Mouse (Mus musculus): ENCODE measurements at regions not wholly inside any gene's neighbourhood (a gene's known extent, or its start where the extent isn't known, plus 50 kb on each side); places are given as distances from the start of the nearest gene placed in this dataset.
A peak's percentile ranks its signal among the peaks of the same experiment; 100 is the strongest.
"Not testable (repeated sequence)": the region's sequence is repeated elsewhere in the genome, so short reads cannot be mapped to it uniquely, and the experiment has no call there.

GRCm38 (mm10) chr3:60797808-60798207 is 204.8 kb upstream of the P2ry1 start:
- intact Hi-C loops (cut with DNase I) = no loop called here
- DNase-seq (ENCODE audit: low spot score in 2 of 2) = peak; percentile 20 to 27

- intact Hi-C loops (cut with DNase I) = no loop called here
- no peak for DNase-seq (ENCODE audit: low spot score in 2 of 2)
Measured at GRCm38 (mm10) chr3:60798461-60798860, 204.1 kb upstream of the P2ry1 start.

GRCm38 (mm10) chr3:60798862-60799261 is 203.7 kb upstream of the P2ry1 start:
- intact Hi-C loops (cut with DNase I) = no loop called here
- no peak for DNase-seq (ENCODE audit: low spot score in 2 of 2)

- intact Hi-C loops (cut with DNase I) = no loop called here
- DNase-seq (ENCODE audit: low spot score in 2 of 2) = no peak
Measured at GRCm38 (mm10) chr3:60804711-60805293, 197.8 kb upstream of the P2ry1 start.

GRCm38 (mm10) chr3:60811924-60812323 is 190.7 kb upstream of the P2ry1 start:
- no peak for DNase-seq (ENCODE audit: low spot score in 2 of 2)
- intact Hi-C loops (cut with DNase I) = no loop called here

- intact Hi-C loops (cut with DNase I) = no loop called here
- DNase-seq (ENCODE audit: low spot score in 2 of 2) = no peak
Measured at GRCm38 (mm10) chr3:60813485-60813884, 189.1 kb upstream of the P2ry1 start.

GRCm38 (mm10) chr3:60819684-60820281 is 182.8 kb upstream of the P2ry1 start:
- no peak for DNase-seq (ENCODE audit: low spot score in 2 of 2)
- intact Hi-C loops (cut with DNase I) = no loop called here

GRCm38 (mm10) chr3:60821463-60821862 is 181.1 kb upstream of the P2ry1 start:
- intact Hi-C loops (cut with DNase I) = no loop called here
- no peak for DNase-seq (ENCODE audit: low spot score in 2 of 2)

GRCm38 (mm10) chr3:60826759-60827158 is 175.8 kb upstream of the P2ry1 start:
- intact Hi-C loops (cut with DNase I) = no loop called here
- DNase-seq (ENCODE audit: low spot score in 2 of 2) = no peak

- intact Hi-C loops (cut with DNase I) = no loop called here
Measured at GRCm38 (mm10) chr3:60832385-60832784, 170.2 kb upstream of the P2ry1 start.

GRCm38 (mm10) chr3:60841895-60842294 is 160.7 kb upstream of the P2ry1 start:
- no peak for DNase-seq (ENCODE audit: low spot score in 2 of 2)
- intact Hi-C loops (cut with DNase I) = no loop called here

More at GRCm38 (mm10) chr3:60832385-60832784, 170.2 kb upstream of the P2ry1 start:
- no peak for DNase-seq (ENCODE audit: low spot score in 2 of 2)

GRCm38 (mm10) chr3:60845293-60845692 is 157.3 kb upstream of the P2ry1 start:
- DNase-seq (ENCODE audit: low spot score in 2 of 2) = no peak
- intact Hi-C loops (cut with DNase I) = no loop called here

GRCm38 (mm10) chr3:60848437-60848836 is 154.2 kb upstream of the P2ry1 start:
- DNase-seq (ENCODE audit: low spot score in 2 of 2) = no peak
- intact Hi-C loops (cut with DNase I) = no loop called here

GRCm38 (mm10) chr3:60853773-60854172 is 148.8 kb upstream of the P2ry1 start:
- intact Hi-C loops (cut with DNase I) = no loop called here
- DNase-seq (ENCODE audit: low spot score in 2 of 2) = no peak

- intact Hi-C loops (cut with DNase I) = no loop called here
- no peak for DNase-seq (ENCODE audit: low spot score in 2 of 2)
Measured at GRCm38 (mm10) chr3:60855734-60856133, 146.9 kb upstream of the P2ry1 start.

- intact Hi-C loops (cut with DNase I) = no loop called here
- DNase-seq (ENCODE audit: low spot score in 2 of 2) = no peak
Measured at GRCm38 (mm10) chr3:60858474-60859118, 144.0 kb upstream of the P2ry1 start.

- DNase-seq (ENCODE audit: low spot score in 2 of 2) = no peak
- intact Hi-C loops (cut with DNase I) = no loop called here
Measured at GRCm38 (mm10) chr3:60859119-60859515, 143.5 kb upstream of the P2ry1 start.

- intact Hi-C loops (cut with DNase I); DNase-seq (ENCODE audit: low spot score in 2 of 2): not testable (repeated sequence)
Measured at GRCm38 (mm10) chr3:60876858-60877257, 125.7 kb upstream of the P2ry1 start.

- no peak for DNase-seq (ENCODE audit: low spot score in 2 of 2)
- intact Hi-C loops (cut with DNase I) = no loop called here
Measured at GRCm38 (mm10) chr3:60878880-60879279, 123.7 kb upstream of the P2ry1 start.

GRCm38 (mm10) chr3:60884027-60884426 is 118.6 kb upstream of the P2ry1 start:
- intact Hi-C loops (cut with DNase I) = no loop called here
- DNase-seq (ENCODE audit: low spot score in 2 of 2) = peak; percentile 3 to 37

Measured in left cerebral cortex, postnatal 14 days (tissue).